Mouse (Mus musculus): ENCODE measurements around the gene Gsg1l. TPM values are rescaled to one million over a fixed set of nuclear protein-coding genes. Genes with fewer than 3 reads are reported as not detected.
A peak's percentile ranks its signal among the peaks of the same experiment; 100 is the strongest.

Gene Gsg1l
- polyA plus RNA-seq, 1 experiment: not detected

DNA sequence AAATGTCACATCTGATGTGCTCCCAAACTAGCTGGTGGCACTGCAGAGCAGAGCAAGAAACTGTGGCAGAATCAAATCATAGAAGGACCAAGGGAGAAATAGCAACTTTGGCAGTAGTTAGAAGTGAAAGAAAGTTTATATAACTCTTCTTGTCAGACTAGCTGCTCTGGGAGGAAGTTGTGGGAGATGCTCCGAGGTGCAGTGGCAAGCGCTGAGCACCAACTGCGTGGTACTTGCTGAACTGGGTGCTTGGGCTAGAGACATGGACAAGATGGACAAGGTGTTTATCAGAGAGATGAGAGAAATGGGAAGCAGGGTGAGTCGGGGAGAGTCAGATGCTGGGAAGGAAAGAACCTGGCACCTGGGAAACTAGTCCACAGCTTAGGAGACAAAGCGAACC lies 194.4 kb downstream of the Gsg1l start:
- TF ChIP-seq CTCF (IDR thresholded peaks at IDR 0.05; ENCODE audit: low read depth, low read length): no peak
- no peak for TF ChIP-seq POLR2A (IDR thresholded peaks at IDR 0.05; ENCODE audit: borderline replicate concordance, low read depth, low read length)
- Histone ChIP-seq H3K4me3 (ENCODE audit: insufficient read depth, low read length) (no peak overlapping the region), H3K4me1 (ENCODE audit: control insufficient read depth, insufficient read depth, low read length) (no peaks in the 10 kb centered on the region), H3K27ac (ENCODE audit: insufficient read depth, low read depth, low read length) (no peak overlapping the region)

DNA sequence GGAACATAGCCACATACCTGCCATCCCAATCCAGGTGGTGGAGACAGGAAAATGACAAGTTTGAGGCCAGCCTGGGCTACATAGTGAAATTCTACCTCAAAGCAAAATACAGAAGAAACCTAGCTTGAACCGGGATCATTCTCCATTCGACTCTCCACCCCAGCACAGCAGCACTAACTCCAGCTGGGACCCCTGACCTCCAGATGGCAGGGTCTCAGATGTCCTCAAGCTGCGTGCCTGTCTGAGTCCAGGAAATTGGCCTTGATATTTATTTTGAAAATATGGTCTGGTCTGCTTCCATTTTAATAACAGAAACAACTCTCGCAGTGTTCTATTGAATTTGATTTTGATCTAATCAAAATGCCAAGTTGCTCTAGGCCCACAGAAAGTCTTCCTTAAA lies 195.1 kb downstream of the Gsg1l start:
- Histone ChIP-seq H3K27ac (ENCODE audit: insufficient read depth, low read depth, low read length) (no peak overlapping the region), H3K4me3 (ENCODE audit: insufficient read depth, low read length) (no peak overlapping the region), H3K4me1 (ENCODE audit: control insufficient read depth, insufficient read depth, low read length) (no peaks in the 10 kb centered on the region)
- TF ChIP-seq POLR2A (IDR thresholded peaks at IDR 0.05; ENCODE audit: borderline replicate concordance, low read depth, low read length) (no peak), CTCF (IDR thresholded peaks at IDR 0.05; ENCODE audit: low read depth, low read length) (no peak)

DNA sequence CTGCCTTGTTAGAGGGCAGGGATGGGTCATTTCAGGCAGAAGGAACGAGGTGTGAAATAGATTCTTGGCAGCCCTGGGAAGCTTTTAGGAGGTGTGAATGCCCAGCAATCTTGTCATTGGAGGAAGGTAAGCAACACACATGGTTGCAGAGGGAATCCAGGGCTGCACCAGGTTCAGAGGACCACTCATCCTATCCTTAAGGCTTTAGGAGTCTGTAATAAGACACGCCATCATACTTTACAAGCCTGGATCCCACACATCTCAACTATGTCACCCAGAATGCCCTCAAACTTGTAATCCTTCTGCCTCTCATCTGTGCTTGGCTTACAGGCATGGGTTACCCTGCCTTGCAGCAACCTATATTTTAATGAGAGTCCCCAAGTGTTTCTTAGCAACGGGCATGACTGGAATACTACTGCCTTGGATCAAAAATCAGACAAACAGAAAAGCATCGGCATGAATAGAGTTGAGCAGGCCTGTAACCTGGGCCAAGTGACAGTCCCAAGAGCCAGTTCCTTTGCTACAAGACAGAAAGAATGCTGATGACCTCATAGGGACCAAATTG lies 196.0 kb downstream of the Gsg1l start:
- Histone ChIP-seq H3K4me3 (ENCODE audit: insufficient read depth, low read length) (no peak overlapping the region), H3K27ac (ENCODE audit: insufficient read depth, low read depth, low read length) (no peak overlapping the region), H3K4me1 (ENCODE audit: control insufficient read depth, insufficient read depth, low read length) (no peaks in the 10 kb centered on the region)
- TF ChIP-seq POLR2A (IDR thresholded peaks at IDR 0.05; ENCODE audit: borderline replicate concordance, low read depth, low read length) (no peak), CTCF (IDR thresholded peaks at IDR 0.05; ENCODE audit: low read depth, low read length) (no peak)

DNA sequence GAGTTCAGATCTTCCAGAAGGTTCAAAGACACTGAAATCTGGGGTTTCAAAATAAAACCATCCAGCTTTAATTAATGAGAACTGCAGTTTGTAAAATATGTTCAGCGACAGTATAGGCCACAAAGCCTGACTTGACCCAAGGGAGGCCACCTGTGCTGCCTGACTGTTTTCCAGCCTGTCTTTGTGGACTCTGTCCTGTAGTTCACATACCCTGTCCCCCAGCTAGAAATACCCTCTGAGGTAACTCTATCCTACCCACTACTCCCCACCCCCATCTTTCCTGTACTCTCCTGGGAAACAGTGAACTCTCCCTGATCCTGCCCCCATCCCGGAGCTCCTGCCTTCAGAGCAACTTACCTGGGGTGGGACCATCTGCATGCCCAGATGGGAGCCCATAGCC lies 199.0 kb downstream of the Gsg1l start:
- Histone ChIP-seq H3K27ac (ENCODE audit: insufficient read depth, low read depth, low read length) (no peak overlapping the region), H3K4me1 (ENCODE audit: control insufficient read depth, insufficient read depth, low read length) (peaks cover 6% of the 10 kb centered on the region; the same call in 1 of the 2 replicates), H3K4me3 (ENCODE audit: insufficient read depth, low read length) (no peak overlapping the region)
- TF ChIP-seq POLR2A (IDR thresholded peaks at IDR 0.05; ENCODE audit: borderline replicate concordance, low read depth, low read length) (no peak), CTCF (IDR thresholded peaks at IDR 0.05; ENCODE audit: low read depth, low read length) (no peak)

DNA sequence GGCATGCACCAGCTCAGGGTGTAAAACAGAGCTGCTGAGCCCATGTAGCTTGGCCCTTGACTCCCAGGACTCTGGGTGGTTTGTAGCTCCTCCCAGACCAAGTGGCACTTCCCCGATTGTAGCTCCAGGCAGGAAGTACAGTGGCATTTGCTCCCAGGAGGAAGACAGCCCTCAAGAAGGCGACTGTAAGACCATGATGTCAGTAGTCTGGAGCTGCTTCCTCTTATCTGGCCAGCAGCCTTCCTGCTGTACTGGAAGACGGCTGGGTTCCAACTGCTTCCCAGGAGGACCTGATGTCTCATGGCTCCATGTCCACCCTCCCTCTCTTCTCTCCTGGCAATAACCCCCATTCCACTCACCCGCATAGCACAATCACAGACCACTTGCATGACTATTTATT lies 204.2 kb downstream of the Gsg1l start:
- H3K4me3 ChIP-seq (ENCODE audit: insufficient read depth, low read length): no peak overlapping the region
- no peak for TF ChIP-seq POLR2A (IDR thresholded peaks at IDR 0.05; ENCODE audit: borderline replicate concordance, low read depth, low read length)
- TF ChIP-seq CTCF (IDR thresholded peaks at IDR 0.05; ENCODE audit: low read depth, low read length): no peak
- peak overlapping the region; percentile 30 for H3K27ac ChIP-seq (ENCODE audit: insufficient read depth, low read depth, low read length)
- H3K4me1 ChIP-seq (ENCODE audit: control insufficient read depth, insufficient read depth, low read length): peaks cover 14% of the 10 kb centered on the region

DNA sequence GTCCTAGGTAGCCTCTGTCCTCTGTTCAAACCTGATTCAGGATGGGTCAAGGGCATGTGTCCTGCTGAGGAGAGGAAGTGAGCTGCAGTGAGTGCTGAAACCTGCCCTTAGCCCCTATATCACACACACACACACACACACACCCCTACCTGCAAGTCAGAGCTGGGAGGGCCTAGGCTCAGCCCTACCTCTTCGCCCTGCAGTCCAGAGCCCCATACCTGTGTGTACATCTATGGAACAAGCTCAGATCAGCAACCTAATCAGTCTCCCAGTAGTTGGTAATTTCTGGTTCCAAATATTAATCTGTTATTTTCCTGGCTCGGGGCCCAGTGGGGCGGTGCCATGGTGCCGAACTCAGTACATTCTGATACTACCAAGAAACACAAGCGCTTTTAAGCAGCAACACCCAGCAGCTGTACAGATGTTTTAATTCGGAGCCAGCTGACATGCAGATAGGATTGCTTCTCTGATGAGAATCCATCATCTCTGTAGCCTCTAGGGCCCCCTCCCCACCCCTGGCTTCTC lies 208.2 kb downstream of the Gsg1l start:
- TF ChIP-seq CTCF (IDR thresholded peaks at IDR 0.05; ENCODE audit: low read depth, low read length) (no peak), POLR2A (IDR thresholded peaks at IDR 0.05; ENCODE audit: borderline replicate concordance, low read depth, low read length) (no peak)
- Histone ChIP-seq H3K4me1 (ENCODE audit: control insufficient read depth, insufficient read depth, low read length) (peaks cover 16% of the 10 kb centered on the region), H3K27ac (ENCODE audit: insufficient read depth, low read depth, low read length) (no peak overlapping the region), H3K4me3 (ENCODE audit: insufficient read depth, low read length) (no peak overlapping the region)

DNA sequence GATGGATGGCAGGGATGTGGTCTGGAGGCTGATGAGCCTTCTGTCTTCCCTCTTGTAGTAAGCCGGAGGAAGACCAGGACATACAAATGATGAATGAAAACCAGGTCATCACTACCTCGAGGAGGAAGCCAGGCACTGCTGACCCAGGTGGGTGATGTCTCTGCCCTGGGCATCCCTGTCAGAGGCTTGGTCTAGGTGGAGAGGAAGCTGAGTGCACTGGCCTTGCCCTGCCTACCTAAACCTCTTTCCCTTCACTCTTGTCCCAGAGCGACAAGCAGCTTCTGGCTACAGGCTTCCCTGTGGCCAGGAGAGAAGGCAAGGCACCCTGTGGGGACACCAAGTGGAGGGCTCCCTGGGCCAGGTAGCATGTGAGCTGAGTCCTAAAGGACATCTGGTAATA lies 209.3 kb downstream of the Gsg1l start:
- TF ChIP-seq CTCF (IDR thresholded peaks at IDR 0.05; ENCODE audit: low read depth, low read length) (no peak), POLR2A (IDR thresholded peaks at IDR 0.05; ENCODE audit: borderline replicate concordance, low read depth, low read length) (no peak)
- Histone ChIP-seq H3K27ac (ENCODE audit: insufficient read depth, low read depth, low read length) (no peak overlapping the region), H3K4me1 (ENCODE audit: control insufficient read depth, insufficient read depth, low read length) (peaks cover 9% of the 10 kb centered on the region)

DNA sequence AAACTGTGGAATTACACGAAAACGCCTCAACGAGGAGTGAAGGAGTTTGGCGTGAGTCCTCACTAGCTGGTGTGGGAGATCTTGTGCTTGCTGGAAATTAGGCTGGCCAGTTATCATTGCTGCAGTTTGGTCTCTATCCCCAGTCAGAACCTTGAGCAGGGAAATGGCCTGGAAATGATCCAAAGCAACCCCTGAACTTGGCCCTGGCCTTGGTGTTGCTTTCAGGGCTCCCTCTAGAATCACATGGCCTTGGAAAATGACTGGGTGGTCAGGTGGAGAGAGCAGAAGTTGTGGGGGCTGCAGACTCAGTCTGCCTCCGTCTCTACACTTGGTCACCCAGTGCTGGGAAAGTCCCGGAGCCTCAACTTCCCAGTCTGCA lies 210.0 kb downstream of the Gsg1l start:
- Histone ChIP-seq H3K4me3 (ENCODE audit: insufficient read depth, low read length) (no peak overlapping the region), H3K27ac (ENCODE audit: insufficient read depth, low read depth, low read length) (no peak overlapping the region), H3K4me1 (ENCODE audit: control insufficient read depth, insufficient read depth, low read length) (0 out of 2 replicates have a peak, but pooled peaks cover 3% of the 10 kb centered on the region)
- no peak for TF ChIP-seq POLR2A (IDR thresholded peaks at IDR 0.05; ENCODE audit: borderline replicate concordance, low read depth, low read length)
- no peak for TF ChIP-seq CTCF (IDR thresholded peaks at IDR 0.05; ENCODE audit: low read depth, low read length)

More for the DNA sequence above, 209.3 kb downstream of the Gsg1l start:
- H3K4me3 ChIP-seq (ENCODE audit: insufficient read depth, low read length): no peak overlapping the region

DNA sequence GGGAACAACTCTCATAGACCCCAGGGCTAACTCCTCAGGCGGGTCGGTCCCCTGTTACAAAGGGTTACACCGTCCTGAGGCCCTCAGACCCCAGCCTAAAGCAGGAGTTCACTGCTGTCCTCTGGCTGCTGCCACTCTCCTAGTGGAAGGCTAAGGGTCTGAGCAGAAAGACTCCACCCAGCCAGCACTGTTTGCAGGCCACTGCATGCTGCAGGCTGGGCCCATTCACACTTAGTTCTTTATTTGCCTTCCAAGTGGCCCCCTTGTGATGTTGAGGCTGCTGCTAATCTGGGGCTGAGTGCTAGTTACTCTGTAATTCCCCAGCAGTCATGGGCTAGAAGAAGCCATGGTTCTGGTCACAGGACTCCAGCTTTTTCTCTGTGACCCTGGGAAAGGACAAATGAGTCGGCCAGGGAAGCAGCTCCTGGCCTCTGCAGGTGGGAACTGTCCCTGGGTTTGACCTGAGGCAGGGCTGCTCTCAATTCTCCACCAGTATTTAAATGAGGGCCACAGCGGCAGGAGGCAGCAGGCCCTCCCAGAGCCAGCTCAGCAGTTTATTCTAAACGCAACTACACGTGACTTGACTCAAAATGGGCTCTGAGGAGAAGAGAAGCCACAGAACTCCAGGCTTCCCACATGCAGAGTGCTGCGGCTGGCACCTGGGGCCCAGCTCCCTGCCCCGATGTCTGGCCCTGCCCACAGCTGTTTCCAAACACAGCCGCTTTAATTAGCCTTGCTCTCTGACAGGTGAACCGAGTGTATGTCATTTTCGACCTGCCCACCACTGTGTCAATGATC lies 210.6 kb downstream of the Gsg1l start:
- Histone ChIP-seq H3K27ac (ENCODE audit: insufficient read depth, low read depth, low read length) (no peak overlapping the region), H3K4me1 (ENCODE audit: control insufficient read depth, insufficient read depth, low read length) (0 out of 2 replicates have a peak, but pooled peaks cover 3% of the 10 kb centered on the region), H3K4me3 (ENCODE audit: insufficient read depth, low read length) (no peak overlapping the region)
- TF ChIP-seq CTCF (IDR thresholded peaks at IDR 0.05; ENCODE audit: low read depth, low read length): no peak
- no peak for TF ChIP-seq POLR2A (IDR thresholded peaks at IDR 0.05; ENCODE audit: borderline replicate concordance, low read depth, low read length)

DNA sequence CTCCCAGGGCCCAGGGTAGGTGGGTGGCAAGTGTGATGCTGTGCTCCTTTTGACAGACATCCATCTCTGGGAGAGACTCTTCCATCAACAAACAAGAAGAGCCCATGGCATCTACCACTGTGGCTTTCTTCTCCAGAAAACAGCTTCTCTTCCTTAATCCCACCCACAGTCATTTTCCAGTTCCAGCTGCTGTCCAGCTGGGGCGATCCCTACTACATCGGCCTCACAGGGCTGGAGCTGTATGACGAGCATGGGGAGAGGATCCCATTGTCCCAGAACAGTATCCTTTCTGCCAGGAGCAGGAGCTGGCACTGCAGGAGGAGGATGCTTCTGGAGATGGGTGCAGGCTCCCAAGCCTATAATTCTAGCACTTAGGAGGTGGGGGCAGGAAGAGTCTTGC lies 213.6 kb downstream of the Gsg1l start:
- 0 out of 2 replicates have a peak, but pooled peaks cover 3% of the 10 kb centered on the region for H3K4me1 ChIP-seq (ENCODE audit: control insufficient read depth, insufficient read depth, low read length)
- no peak overlapping the region for H3K27ac ChIP-seq (ENCODE audit: insufficient read depth, low read depth, low read length)
- TF ChIP-seq CTCF (IDR thresholded peaks at IDR 0.05; ENCODE audit: low read depth, low read length) (no peak), POLR2A (IDR thresholded peaks at IDR 0.05; ENCODE audit: borderline replicate concordance, low read depth, low read length) (no peak)
- no peak overlapping the region for H3K4me3 ChIP-seq (ENCODE audit: insufficient read depth, low read length)

Measured in bone marrow macrophage, adult 2 months (primary cell).